Mouse (Mus musculus) spleen, adult 12 weeks (tissue): ENCODE measurements at regions not wholly inside any gene's neighbourhood (a gene's known extent, or its start where the extent isn't known, plus 50 kb on each side); places are given as distances from the start of the nearest gene placed in this dataset.

Source experiments
- DNase-seq: peaks from one replicate; pipeline ENCODE4 v3.0.0; 2022; ENCODE audit warnings: low spot score

DNA sequence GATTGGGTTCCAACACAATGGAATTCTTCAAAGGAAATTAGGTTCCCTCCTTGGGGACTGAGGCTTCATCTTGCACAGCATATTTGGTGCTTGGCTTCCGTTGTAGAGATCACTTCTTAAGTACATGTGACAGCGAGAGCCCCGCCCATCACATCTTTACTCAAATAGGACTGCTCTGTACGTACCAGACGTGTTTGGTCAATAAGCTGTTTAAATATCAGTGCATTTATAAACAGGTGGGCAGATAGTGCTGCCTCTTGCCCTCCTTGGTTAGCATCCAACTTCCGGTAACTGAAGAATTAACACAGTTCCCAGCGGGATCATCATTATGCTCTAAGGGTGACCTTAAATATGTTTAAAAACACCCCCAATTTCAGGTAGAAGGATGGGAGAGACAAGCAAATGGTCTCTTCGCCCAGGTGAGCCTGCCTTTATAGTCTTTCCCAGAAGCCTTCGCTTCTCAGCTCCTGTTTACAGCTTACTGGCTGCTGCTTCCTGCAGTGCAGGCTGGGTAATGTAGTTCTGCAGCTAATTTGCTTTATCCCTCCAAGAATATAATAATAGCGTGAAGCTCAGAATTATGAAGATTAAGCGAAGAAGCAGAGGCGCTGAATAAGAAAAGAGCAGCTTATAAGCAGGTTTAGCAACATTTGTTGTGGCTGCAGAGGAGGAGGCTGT lies 242.1 kb downstream of the Foxo1 start:
- DNase-seq = no peak

DNA sequence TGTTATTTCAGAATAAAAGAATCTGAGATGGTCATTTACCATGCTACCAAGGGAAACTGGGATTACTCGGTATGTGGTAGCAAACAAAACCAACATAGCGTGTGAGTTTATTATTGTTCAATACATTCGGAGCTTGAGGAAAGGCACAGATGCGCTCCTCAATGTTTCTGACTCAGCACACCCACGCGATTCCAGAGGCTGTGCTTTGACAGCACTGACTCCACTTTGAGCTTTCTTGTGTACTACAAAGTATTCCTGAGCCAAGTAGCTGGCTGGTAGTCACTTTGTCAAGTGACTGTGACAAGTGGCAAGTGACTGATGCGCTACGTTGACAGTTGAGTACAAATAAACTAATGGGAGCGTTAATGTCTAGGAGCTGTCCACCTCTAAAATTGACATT lies 235.8 kb downstream of the Foxo1 start:
- no peak for DNase-seq

DNA sequence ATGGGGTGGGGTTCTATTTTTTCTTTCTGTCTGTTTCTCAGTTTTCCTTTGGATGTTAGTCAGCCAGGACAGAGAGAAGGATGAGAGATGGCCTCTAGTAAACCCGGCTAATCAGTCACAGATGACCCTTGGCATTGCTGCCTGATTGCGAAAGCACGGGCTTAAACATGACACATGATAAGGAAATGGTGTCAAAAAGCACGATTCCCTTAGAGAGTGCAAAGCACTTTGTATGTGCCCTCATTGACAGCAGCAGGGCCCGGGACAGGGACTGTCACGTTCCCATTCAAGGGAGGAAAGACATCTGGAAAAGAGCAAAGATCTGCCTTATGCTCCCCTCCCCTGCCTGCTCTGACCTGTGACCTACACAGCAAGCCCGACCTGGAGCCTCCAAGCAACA lies 234.1 kb downstream of the Foxo1 start:
- DNase-seq = no peak

DNA sequence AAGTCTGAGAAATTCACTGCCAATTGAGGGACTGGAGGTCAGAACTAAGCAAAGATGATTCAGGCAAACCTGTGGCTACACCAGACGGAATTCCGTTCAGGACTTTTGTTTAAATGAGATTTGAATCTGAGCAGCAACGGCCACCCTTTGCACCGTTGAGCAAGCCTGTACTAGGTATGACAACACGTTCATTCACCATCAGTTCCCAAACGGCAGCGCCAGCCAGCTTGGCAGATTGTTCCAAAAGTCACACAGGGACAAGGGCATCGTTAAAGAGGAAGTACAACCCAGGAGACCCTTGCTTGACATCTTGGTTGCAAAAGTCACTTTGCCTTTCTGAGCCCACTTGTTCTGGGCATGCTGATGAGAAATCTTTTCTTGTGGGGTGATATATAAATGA lies 233.5 kb downstream of the Foxo1 start:
- no peak for DNase-seq

DNA sequence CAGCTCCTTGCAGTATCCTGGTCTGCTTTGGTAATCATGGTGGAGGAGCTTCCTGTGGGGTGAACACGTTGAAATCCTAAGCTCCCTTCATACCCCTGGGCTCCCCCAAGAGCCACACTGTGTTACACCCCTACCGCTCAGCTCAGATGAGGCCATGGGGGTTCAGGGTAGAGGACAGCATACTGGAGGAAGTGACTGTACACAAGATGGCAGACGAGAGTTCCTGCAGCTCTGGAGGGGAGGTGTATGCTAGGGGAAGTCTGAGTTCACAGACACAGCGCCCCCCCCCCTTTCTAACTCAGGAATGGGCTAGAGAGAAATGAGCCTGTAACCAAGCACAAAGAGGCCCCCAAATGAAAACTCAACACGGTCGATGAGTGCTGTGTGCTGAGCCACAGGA lies 231.9 kb downstream of the Foxo1 start:
- DNase-seq = no peak

DNA sequence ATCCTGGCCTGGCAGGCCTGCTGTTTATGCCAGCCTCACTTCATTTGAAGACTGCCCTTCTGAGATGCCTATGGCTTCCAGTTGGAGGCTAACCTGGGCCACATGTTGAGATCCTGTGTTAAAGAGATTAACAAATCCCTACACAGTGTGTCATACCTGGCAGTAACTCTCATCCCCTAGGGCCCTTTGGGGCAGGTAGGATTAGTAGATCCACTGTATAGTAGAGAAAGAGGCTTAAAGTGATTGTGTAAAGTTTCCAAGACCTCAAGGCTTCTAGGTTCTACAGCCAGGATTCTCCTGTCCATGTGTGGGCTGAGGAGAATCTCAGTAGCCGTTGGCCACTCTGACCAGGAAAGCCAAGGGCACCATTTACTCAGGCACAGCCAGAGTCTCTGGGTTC lies 231.4 kb downstream of the Foxo1 start:
- no peak for DNase-seq

DNA sequence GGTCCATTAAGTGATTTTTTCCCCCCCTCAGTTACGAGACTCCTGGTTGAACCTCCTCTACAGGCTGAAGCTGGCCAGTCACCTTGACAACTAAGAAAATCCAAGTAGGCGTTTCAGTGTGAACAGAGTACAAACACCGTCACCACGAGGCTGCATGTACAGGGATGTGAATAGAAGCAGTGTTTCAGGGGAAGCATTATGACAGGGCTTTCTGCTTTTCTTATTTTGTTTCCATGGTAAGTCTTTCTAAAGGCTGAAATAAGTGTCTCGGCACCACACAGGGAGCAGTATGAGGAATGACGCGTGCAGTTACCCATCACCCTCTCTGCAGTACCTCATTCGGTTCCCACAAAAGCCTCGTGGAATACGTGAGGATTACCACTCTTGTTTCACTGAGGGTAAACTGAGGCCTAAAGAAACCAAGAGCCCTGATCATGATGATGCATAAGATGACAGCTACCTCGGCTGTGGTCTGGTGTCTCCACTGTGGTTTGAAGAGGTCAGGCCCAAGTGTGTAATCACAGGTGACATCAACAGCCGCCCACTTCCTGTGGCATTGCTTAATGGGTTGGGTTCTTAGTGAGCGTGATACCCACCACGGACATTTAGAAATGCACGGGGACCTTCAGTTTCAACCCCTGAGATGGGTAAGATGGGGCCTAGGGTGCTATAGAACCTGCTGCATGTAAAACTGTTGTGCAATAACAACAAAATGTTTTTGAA lies 230.5 kb downstream of the Foxo1 start:
- DNase-seq = no peak

DNA sequence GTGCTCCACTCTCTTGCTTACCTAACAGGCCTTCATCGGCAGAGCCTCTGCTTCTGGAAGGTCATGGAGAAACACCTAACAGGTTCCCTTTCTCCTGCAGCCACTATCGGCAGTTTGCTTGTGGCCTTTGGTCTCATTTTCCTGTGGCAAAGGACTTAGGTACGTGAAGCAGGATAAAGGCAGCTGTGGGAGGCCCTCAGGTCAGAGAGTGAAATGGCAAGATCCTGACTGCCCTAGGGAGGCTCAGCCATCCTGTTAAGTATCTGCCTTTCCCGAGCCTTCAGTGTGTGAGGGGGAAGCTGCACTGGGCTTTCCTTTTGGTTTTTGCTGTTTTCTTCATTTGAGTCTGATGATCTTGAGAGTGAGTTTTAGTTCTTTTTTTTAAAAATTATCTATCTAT lies 228.8 kb downstream of the Foxo1 start:
- DNase-seq = no peak

DNA sequence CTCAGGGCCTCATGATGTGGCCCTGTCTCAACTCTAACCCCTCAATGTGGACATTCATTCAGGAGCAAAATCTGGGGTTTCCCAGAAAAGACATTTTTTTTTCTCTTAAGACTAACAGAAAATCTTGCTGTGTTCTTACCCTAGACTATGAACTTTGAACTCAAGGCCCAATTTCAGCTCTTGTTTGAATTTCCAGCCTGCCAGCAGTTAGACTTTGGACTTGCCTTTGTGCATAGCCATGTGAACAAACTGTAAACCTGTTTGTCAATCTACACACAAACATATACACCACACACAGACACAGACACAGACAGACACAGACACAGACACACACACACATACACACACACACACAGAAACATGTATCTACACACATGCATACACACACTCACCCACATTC lies 227.3 kb downstream of the Foxo1 start:
- no peak for DNase-seq

DNA sequence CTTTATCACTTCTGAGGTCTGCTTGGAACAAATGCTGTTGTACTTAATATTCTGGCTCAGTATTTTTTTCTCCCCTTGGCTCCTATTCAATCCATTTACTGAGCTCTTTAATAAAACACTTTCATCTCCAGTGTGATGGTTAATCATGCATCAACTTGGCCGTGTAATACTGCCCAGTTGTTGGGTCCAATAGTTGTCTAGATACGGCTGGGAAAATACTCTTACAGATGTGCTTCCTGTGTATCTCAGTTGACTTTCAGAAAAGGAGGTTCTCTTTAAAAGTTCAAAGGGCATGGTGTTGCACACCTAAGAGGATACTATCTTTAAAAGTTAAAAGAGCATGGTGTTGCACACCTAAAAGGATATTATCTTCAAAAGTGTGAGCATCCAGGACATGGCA lies 226.8 kb downstream of the Foxo1 start:
- DNase-seq = no peak

DNA sequence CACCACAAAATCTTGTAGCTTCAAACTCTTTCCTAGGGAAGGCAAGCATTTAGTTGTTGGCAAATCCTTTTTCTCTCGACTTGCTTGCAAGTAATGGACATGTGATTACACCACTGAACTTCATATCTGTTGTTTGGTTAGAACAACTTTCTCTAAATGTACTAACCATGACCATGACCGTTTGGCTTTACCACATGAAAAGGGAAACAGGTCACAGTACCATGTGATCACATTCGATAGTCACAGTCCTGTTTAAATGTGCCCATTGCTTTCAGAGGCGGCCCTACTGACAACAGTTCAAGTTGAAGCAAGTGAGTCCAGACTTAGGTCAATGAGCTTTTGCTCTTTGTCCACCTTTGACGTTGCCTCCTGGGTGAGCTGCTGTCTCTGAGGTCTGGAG lies 211.1 kb downstream of the Foxo1 start:
- no peak for DNase-seq

DNA sequence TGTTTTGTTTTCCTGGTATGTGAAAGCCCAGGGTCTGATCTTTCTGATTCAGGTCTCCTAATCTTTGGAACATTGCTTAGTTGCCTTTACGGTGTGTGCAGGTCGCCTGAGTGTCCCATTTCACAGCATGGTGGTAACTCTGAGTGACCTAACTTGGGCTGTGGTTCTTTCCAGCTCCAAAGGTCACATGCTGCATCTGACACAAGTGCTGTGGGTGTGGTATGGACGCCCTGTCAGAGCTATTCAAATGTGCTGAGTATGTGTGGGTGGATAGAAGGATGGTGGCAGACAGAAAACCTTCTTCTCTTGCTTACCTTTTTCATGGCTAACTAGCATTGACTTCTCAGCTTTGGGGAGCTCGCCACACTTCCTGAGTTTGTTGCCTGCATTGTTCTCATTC lies 201.8 kb downstream of the Foxo1 start:
- no peak for DNase-seq

DNA sequence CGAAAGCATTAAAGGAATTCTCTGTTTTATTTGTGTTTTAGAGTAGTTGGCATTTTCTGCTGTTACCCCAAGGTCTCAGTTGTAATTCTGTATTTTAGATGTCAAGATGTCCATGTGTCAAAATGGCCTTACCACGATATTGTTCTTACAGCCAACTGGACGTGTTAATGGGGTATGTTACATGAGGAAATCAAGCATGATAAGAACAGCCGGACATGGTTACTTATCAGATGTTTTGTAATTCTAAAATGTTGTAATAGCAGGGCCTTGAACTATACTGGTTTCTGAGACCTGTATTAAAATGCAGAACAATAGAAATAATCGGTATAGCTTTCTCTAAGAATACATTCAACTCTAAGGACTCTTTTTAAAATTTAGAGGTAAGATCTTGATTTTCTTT lies 201.3 kb downstream of the Foxo1 start:
- DNase-seq = no peak

DNA sequence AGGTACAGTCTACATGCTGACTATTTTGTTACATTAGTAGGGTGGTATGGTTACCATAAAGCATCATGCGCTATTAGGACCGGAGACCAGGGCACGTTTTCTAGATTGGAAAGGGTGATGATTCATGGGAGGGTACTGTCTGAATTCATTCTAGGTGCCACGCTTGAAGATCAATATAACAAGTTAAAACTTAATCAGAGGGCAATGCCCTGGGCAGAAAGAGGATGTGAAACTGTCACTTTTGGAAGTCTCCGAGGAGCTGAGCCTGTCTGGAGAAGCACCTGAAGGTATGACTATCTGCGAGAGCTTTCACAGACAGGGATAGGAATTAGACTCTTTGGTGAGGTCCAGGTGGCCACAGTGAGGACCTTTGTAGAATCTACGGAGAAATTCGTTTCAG lies 200.2 kb downstream of the Foxo1 start:
- DNase-seq = peak; percentile 15

DNA sequence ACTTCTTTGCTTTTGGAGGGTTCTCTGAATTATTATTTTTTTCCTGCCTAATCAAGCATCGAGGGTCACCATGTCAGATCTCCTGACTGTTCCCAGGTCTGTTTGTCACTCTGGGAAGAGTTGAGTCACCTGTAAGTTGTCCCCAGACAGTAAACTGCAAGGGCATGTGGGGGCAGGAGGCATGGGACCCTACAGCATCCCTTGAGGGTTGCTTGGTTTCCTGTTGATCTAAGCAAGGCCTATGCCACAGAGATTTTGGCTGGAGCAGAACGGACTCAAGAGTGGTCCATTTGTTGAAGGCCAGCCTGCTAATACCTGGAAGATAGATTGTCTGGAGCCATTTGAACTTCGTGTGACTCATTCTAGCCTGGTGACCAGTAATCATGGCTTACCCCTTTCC lies 199.7 kb downstream of the Foxo1 start:
- no peak for DNase-seq

DNA sequence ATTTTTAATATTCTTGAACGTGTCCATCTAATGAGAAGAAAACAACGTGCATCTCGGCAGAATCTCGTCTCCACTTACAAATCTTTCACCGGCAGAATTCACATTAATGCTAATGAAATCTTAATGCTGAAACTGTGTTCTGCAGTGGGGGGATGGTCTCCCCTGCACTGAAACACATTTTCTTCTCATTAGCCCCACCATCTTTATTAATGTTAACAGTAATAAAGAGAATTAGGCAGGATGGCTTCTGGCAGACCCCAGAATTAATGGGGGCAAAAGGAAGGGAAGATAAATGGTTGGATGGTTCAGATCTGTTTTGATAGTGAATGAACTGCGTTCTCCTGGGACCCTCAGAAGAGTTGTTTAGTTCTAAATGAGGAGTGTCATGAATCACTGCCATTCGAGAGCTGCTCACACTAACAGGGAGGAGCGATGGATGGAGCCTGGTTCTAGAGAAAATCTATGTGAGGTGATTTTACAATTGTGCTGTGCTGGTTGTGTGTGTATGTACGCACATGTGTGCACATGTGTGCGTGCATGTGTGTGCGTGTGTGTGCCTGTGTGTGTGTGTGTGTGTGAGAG lies 198.9 kb downstream of the Foxo1 start:
- DNase-seq = no peak

DNA sequence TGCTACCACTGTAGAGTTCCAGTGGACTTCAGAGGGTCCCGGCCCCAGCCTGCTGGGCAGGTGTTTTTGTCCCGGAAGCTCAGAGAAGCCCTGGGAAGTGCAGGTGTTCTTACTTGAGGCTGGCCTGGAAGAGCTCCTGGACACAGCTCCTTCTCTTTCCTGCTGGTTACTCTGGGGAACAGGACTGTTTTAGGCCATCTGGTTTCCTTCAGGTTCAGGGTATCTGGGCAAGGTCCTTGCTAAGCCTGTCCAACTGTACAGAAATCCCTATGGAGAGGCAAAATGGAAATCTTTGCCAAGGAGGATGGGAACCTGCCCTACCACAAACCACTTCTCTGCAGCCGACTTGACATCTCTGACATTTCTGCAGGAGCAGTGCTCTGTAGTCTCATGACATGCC lies 198.4 kb downstream of the Foxo1 start:
- no peak for DNase-seq

DNA sequence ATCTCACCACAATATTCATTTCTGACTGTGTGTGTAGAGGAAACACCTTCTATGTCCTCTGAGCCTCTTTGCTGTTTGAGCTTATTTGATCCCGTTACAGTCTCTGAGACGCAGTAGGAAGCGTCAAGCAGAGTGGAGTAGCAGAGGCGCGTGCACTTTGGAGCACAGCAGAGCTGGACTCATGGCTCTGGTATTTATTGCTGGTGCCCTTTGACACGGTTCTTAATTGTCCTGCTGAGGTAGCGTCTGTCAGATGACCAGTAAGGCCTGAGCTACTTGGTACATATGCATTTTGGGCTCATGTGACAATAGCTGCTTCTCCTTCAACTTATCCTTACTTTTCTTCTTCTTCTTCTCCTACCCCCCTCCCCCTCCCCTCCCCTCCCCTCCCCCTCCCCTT lies 195.8 kb downstream of the Foxo1 start:
- no peak for DNase-seq

DNA sequence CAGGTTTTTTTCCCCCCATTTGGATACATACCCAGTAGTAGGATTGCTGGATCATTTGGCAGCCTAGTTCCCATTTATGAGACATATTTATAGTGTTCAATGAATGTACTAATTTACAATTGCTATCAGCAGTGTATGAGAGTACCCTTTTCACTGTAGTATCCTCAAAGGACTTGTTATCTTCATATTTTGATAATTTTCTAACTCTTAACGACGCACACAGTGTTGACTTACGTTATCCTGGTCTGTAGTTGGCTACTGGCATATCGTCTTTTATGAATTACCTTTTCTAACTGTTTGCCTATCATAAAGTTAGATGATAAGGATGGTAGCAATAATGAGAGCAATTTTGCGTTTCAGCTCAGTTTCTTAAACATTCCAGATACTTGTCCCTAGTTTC lies 186.8 kb downstream of the Foxo1 start:
- no peak for DNase-seq

DNA sequence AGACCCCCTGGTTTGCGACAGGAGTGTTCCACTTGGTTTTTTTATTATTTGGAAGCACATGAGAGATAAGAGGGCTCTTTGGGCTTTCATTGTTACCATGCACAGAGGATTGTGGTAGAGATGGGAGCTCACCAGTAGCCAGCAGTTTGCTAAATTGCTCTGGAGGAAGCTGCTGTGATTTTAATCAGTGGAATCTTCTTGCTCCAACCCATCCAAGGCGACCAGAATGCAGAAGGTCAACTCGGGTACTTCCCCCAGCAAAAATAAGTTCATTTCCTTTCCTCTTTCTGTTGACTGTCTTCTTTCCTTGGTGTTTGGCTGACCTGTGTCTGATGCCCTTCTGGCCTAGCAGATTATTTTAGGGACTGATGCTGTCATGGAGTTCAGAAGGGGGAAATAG lies 184.9 kb downstream of the Foxo1 start:
- DNase-seq = no peak

DNA sequence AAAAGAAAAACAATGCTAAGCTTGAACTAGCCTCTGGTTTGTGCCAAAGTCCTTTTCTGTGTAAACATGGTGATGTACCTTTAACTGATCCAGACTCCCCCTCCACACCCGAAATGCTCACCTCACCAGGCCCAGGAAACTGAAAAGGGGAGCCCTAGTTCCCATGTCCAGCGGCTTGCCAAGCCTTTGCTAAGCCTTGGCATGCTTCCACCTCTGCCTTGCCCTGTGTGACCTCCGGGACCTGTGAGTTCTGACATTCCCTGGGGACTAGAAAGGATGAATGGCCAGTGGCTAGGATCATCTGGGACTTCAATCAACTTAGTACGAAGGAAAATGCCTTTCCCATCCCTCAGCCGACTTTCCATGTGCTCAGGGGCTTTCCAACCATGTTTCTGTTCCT lies 184.2 kb downstream of the Foxo1 start:
- DNase-seq = no peak

DNA sequence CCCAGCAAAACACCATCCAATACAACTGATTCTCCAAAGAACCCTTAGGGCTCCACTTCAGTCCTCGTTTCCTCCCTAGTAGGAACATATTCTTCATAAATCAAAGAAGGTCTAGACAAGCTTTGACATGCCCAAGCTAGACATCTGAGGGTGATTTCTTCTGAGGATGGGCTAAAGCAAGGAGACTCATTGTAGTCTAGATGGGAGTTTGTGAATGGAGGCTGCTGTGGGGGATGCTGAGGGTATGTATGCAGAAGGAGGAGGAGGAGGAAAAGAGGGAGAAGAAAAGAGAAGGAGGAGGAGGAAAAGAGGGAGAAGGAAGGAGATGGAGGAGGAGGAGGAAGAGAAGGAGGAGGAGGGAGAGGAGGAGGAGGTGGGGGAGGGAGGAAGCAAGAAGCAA lies 178.9 kb downstream of the Foxo1 start:
- no peak for DNase-seq

DNA sequence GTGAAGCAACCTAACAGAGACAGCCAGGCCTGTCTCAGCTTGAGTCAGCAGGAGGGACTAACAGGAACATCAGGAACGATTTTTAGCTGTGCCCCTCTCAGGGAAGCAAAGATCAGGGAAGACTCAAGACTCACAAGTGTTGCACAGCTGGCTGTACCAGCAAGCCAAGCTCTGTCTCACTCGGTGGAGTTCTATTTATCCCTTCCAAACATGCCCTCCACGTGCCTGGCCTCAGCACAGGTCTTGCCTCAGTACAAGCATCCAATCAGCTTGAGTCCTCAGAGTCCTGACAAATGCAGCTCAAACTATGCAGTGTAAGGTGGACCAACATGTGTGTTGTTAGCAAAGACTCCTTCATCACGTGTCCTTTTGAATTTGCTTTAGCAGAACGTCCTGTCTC lies 178.4 kb downstream of the Foxo1 start:
- no peak for DNase-seq
